ENCODE assay signal across 19 mouse cellular contexts in the genomic region with DNA sequence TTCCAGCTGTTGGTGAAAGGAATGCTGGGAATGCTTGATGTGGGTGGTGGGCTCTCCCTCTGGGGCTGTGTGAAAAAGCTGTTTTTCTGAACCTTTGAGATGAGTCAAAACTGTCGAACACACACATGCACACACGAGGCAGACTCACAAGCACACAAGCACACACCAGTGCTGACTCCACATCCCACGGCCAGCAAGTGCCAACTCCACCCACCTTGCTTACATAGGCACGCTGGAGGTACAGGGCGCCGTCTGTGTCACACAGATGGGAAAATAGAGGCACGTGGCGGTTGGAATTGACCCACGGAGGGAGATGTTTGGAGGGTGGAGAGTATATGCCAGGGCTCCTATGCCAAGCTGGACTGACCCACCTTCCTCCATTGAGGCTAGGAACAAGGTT. TPM values are rescaled to one million over a fixed set of nuclear protein-coding genes. Genes with fewer than 3 reads are reported as not detected.
DNase-seq lines count a peak whose midpoint lies in the region; ATAC-seq and TF ChIP-seq lines count a peak whose summit lies in the region.
"Had no signal": no experiment of that assay in that cellular context is flagged by ENCODE, and none has a peak within 500 bp of the region (broad histone marks: within the 10 kb centered on the region; RNA-seq: fewer than 3 reads in every experiment).

No protein-coding gene starts in this region.

- WGBS in hindbrain, embryonic 12.5 days, result 36% methylated on average over 9 of the region's 9 CpGs
- WGBS in midbrain, embryonic 14.5 days, result 35% methylated on average over 9 of the region's 9 CpGs

- no peak for DNase-seq in frontal cortex, postnatal 10 days (ENCODE audit: low spot score in 2 of 2)
- DNase-seq in midbrain, embryonic 14.5 days, result no peak
- no peak for DNase-seq in adrenal gland, postnatal 14 days
- no peak for DNase-seq in urinary bladder, adult 2 months (ENCODE audit: low spot score)
- DNase-seq: adrenal gland, postnatal 36 days; cerebellum, adult 9-11 months; heart, postnatal 10 days; liver, embryonic 13.5 days had no signal

- H3K27me3 ChIP-seq in E14TG2a.4 (ENCODE audit: insufficient read depth, low read length), result peaks cover 47% of the 10 kb centered on the region
- H3K27me3 ChIP-seq in hindbrain, embryonic 12.5 days, result peaks cover 45% of the 10 kb centered on the region
- H3K27me3 ChIP-seq in midbrain, embryonic 14.5 days (ENCODE audit: control insufficient read depth, insufficient read depth, low read length), result peaks cover 14% of the 10 kb centered on the region; the same call in 1 of the 2 replicates

- peaks cover 32% of the 10 kb centered on the region for H3K4me1 ChIP-seq in E14TG2a.4 (replicated peaks; ENCODE audit: low read depth, low read length)
- peaks cover 36% of the 10 kb centered on the region for H3K4me1 ChIP-seq in hindbrain, embryonic 12.5 days
- peaks cover 26% of the 10 kb centered on the region for H3K4me1 ChIP-seq in midbrain, embryonic 14.5 days (ENCODE audit: control insufficient read depth, insufficient read depth, low read length)
- H3K4me1 ChIP-seq: liver, embryonic 13.5 days had no signal

- no peaks in the 10 kb centered on the region for H3K36me3 ChIP-seq in E14TG2a.4 (ENCODE audit: insufficient read depth, low read length)
- no peaks in the 10 kb centered on the region for H3K36me3 ChIP-seq in hindbrain, embryonic 12.5 days
- H3K36me3 ChIP-seq in midbrain, embryonic 14.5 days (ENCODE audit: control insufficient read depth, insufficient read depth, low read length), result no peaks in the 10 kb centered on the region
- H3K36me3 ChIP-seq: liver, embryonic 13.5 days had no signal

- no peak for TF ChIP-seq CTCF in E14TG2a.4 (conservative IDR thresholded peaks at IDR 0.05; ENCODE audit: low read length)

- peak overlapping the region; percentile 40 for H3K4me2 ChIP-seq in hindbrain, embryonic 12.5 days (replicated peaks)
- H3K4me2 ChIP-seq in midbrain, embryonic 14.5 days (ENCODE audit: low read length), result peak overlapping the region; percentile 32
- H3K4me2 ChIP-seq: liver, embryonic 13.5 days had no signal

- no peaks in the 10 kb centered on the region for H3K9me3 ChIP-seq in E14TG2a.4 (ENCODE audit: low read length)
- no peaks in the 10 kb centered on the region for H3K9me3 ChIP-seq in hindbrain, embryonic 12.5 days (replicated peaks)
- no peaks in the 10 kb centered on the region for H3K9me3 ChIP-seq in midbrain, embryonic 14.5 days (ENCODE audit: control insufficient read depth, low read length)
- H3K9me3 ChIP-seq: liver, embryonic 13.5 days had no signal

- H3K4me3 ChIP-seq in E14TG2a.4 (replicated peaks; ENCODE audit: low read length), result peak overlapping the region; percentile 43; the same call in 1 of the 2 replicates
- no peak overlapping the region for H3K4me3 ChIP-seq in hindbrain, embryonic 12.5 days
- no peak overlapping the region for H3K4me3 ChIP-seq in midbrain, embryonic 14.5 days (replicated peaks; ENCODE audit: low read depth, low read length)
- H3K4me3 ChIP-seq: erythroblast, embryonic 14.5 days; liver, embryonic 13.5 days had no signal

- H3K9ac ChIP-seq in hindbrain, embryonic 12.5 days, result no peak overlapping the region
- no peak overlapping the region for H3K9ac ChIP-seq in midbrain, embryonic 14.5 days (replicated peaks; ENCODE audit: low read length)
- H3K9ac ChIP-seq: liver, embryonic 13.5 days had no signal

- ATAC-seq in frontal cortex, adult (ENCODE audit: low TSS enrichment), result peak; percentile 55
- peak; percentile 10; the same call in 1 of the 2 replicates for ATAC-seq in hindbrain, embryonic 12.5 days (ENCODE audit: low FRiP score)
- ATAC-seq in midbrain, embryonic 14.5 days (ENCODE audit: low FRiP score, low TSS enrichment), result no peak
- no peak for ATAC-seq in megakaryocyte-erythroid progenitor cell, adult 5-6 weeks (replicated peaks; ENCODE audit: low FRiP score, low TSS enrichment, poor library complexity, severe bottlenecking)
- ATAC-seq: intestine, postnatal 0 days; lung, postnatal 0 days had no signal

- H3K27ac ChIP-seq in hindbrain, embryonic 12.5 days, result peak overlapping the region; percentile 48; the same call in 1 of the 2 replicates
- peak overlapping the region; percentile 70 for H3K27ac ChIP-seq in midbrain, embryonic 14.5 days (replicated peaks; ENCODE audit: low read depth, low read length)
- H3K27ac ChIP-seq: kidney, postnatal 0 days; liver, embryonic 13.5 days had no signal

RNA-seq across cellular contexts. Expression of a gene that starts 13.2 kb away (rescaled TPM):
- polyA plus RNA-seq in hindbrain, embryonic 12.5 days (2016; fragmentation: Nextera tagmentation; extraction: Ambion mirVana), result 14.6 and 17.8 TPM in 2 replicates
- 12.7 and 23.0 TPM in 2 replicates for polyA plus RNA-seq in midbrain, embryonic 14.5 days (2014; fragmentation: Nextera tagmentation; extraction: Ambion mirVana)
- 30.2 and 31.6 TPM in 2 replicates for total RNA-seq in adrenal gland, postnatal 14 days (2021)
- polyA plus RNA-seq in urinary bladder, adult 2 months (2012; rRNA removed), result 129 and 140 TPM in 2 replicates
- 1.5 TPM in 1 of 2 replicates, not detected in the other for total RNA-seq in megakaryocyte-erythroid progenitor cell, adult 5-6 weeks (2014; fragmentation: Nextera tagmentation)
- total RNA-seq in megakaryocyte-erythroid progenitor cell, adult 5-6 weeks (2017), result not detected in 2 replicates
- total RNA-seq: CH12.LX had no signal

RNA-seq across cellular contexts. Expression of a gene that starts 18.9 kb away (rescaled TPM):
- 19.7 and 20.3 TPM in 2 replicates for polyA plus RNA-seq in hindbrain, embryonic 12.5 days (2016; fragmentation: Nextera tagmentation; extraction: Ambion mirVana)
- polyA plus RNA-seq in midbrain, embryonic 14.5 days (2014; fragmentation: Nextera tagmentation; extraction: Ambion mirVana), result 11.0 and 19.3 TPM in 2 replicates
- 23.6 and 28.0 TPM in 2 replicates for total RNA-seq in adrenal gland, postnatal 14 days (2021)
- polyA plus RNA-seq in urinary bladder, adult 2 months (2012; rRNA removed), result 115 and 117 TPM in 2 replicates
- total RNA-seq in megakaryocyte-erythroid progenitor cell, adult 5-6 weeks (2014; fragmentation: Nextera tagmentation), result not detected in 2 replicates
- 3.4 TPM in 1 of 2 replicates, not detected in the other for total RNA-seq in megakaryocyte-erythroid progenitor cell, adult 5-6 weeks (2017)
- total RNA-seq: CH12.LX had no signal

RNA-seq across cellular contexts. Expression of a gene that starts 25.8 kb away (rescaled TPM):
- polyA plus RNA-seq in hindbrain, embryonic 12.5 days (2016; fragmentation: Nextera tagmentation; extraction: Ambion mirVana), result 31.6 and 34.9 TPM in 2 replicates
- polyA plus RNA-seq in midbrain, embryonic 14.5 days (2014; fragmentation: Nextera tagmentation; extraction: Ambion mirVana), result 19.1 and 40.0 TPM in 2 replicates
- 28.1 and 31.7 TPM in 2 replicates for total RNA-seq in adrenal gland, postnatal 14 days (2021)
- polyA plus RNA-seq in urinary bladder, adult 2 months (2012; rRNA removed), result 160 and 175 TPM in 2 replicates
- total RNA-seq in megakaryocyte-erythroid progenitor cell, adult 5-6 weeks (2014; fragmentation: Nextera tagmentation), result not detected in 2 replicates
- not detected in 2 replicates for total RNA-seq in megakaryocyte-erythroid progenitor cell, adult 5-6 weeks (2017)
- total RNA-seq: CH12.LX had no signal

RNA-seq across cellular contexts. Expression of a gene that starts 44.8 kb away (rescaled TPM):
- polyA plus RNA-seq in hindbrain, embryonic 12.5 days (2016; fragmentation: Nextera tagmentation; extraction: Ambion mirVana), result 2.2 and 2.8 TPM in 2 replicates
- 18.5 and 20.5 TPM in 2 replicates for polyA plus RNA-seq in midbrain, embryonic 14.5 days (2014; fragmentation: Nextera tagmentation; extraction: Ambion mirVana)
- 0.11 and 0.26 TPM in 2 replicates for total RNA-seq in adrenal gland, postnatal 14 days (2021)
- 0.03 and 0.07 TPM in 2 replicates for polyA plus RNA-seq in urinary bladder, adult 2 months (2012; rRNA removed)
- total RNA-seq in megakaryocyte-erythroid progenitor cell, adult 5-6 weeks (2014; fragmentation: Nextera tagmentation), result not detected in 2 replicates
- not detected in 2 replicates for total RNA-seq in megakaryocyte-erythroid progenitor cell, adult 5-6 weeks (2017)
- total RNA-seq: CH12.LX; gastrocnemius, adult 8-10 months; heart, postnatal 10 days; megakaryocyte, adult 5-6 weeks had no signal

Comparison
In these comparisons a context has a peak if more than half of its experiments do, and no peak if none do; other contexts are left out.
1. ATAC-seq: peak in frontal cortex, adult (single experiment) and hindbrain, embryonic 12.5 days (single experiment); none in midbrain, embryonic 14.5 days (single experiment) and megakaryocyte-erythroid progenitor cell, adult 5-6 weeks (single experiment).